Mouse (Mus musculus) liver, embryonic 14.5 days (tissue): ENCODE data around the gene D230025D16Rik. TPM values are rescaled to one million over a fixed set of nuclear protein-coding genes. Genes with fewer than 3 reads are reported as not detected.
A peak's percentile ranks its signal among the peaks of the same experiment; 100 is the strongest.

ENCODE experiments used
- ATAC-seq: fragments of 200-750 bp; cut with Nextera tagmentation; 2 replicates; pipeline ENCODE4 v1.8.0; 2017; ENCODE audit warnings: moderate number of reproducible peaks, mild to moderate bottlenecking, moderate library complexity; ENCODE audit not compliant: insufficient read depth
- DNase-seq, 3 experiments: peaks; one replicate each; pipeline ENCODE4 v3.0.0-alpha.2; 2012 to 2013; ENCODE audit warnings: low read depth in 3 of 3, low spot score in 3 of 3
- H3K27ac ChIP-seq: fragments of 300-500 bp; sonication (generic); 2 replicates; pipeline ENCODE4 v1.5.1; 2014; ENCODE audit warnings: moderate library complexity, mild to moderate bottlenecking, control low read depth, inconsistent platforms
- H3K27me3 ChIP-seq: fragments of 300-500 bp; sonication (generic); 2 replicates; pipeline ENCODE4 v1.6.1; 2014; ENCODE audit warnings: mild to moderate bottlenecking, low read length, moderate library complexity; ENCODE audit not compliant: control insufficient read depth, insufficient read depth
- H3K36me3 ChIP-seq: fragments of 300-500 bp; sonication (generic); replicated peaks from 2 replicates; pipeline ENCODE4 v1.6.1; 2014; ENCODE audit warnings: low read depth; ENCODE audit not compliant: control insufficient read depth, insufficient read depth
- H3K4me1 ChIP-seq, 2 experiments: fragments of 200-500 bp in 1 of 2; fragments of 300-500 bp in 1 of 2; sonication (generic) in 1 of 2; replicated peaks; 2 replicates each; pipeline ENCODE4 v1.6.1; 2012 to 2014; ENCODE audit warnings: antibody characterized with exemption in 1 of 2, inconsistent platforms in 1 of 2, low read length in 1 of 2; ENCODE audit not compliant: control insufficient read depth in 2 of 2, insufficient read depth in 2 of 2
- H3K4me2 ChIP-seq: fragments of 300-500 bp; sonication (generic); 2 replicates; pipeline ENCODE4 v1.6.1; 2014; ENCODE audit warnings: low read depth, mild to moderate bottlenecking, control low read depth, moderate library complexity
- H3K4me3 ChIP-seq, 2 experiments: fragments of 200-500 bp in 1 of 2; fragments of 300-500 bp in 1 of 2; sonication (generic) in 1 of 2; 2 replicates each; pipeline ENCODE4 v1.5.1; 2012 to 2014; ENCODE audit warnings: low read depth in 2 of 2, low read length in 2 of 2, mild to moderate bottlenecking in 2 of 2, control low read depth in 1 of 2, inconsistent platforms in 1 of 2, moderate library complexity in 1 of 2; ENCODE audit not compliant: insufficient read depth in 1 of 2
- H3K9ac ChIP-seq: fragments of 300-500 bp; sonication (generic); replicated peaks from 2 replicates; pipeline ENCODE4 v1.6.1; 2014; ENCODE audit warnings: mild to moderate bottlenecking, control low read depth, moderate library complexity
- H3K9me3 ChIP-seq: fragments of 300-500 bp; sonication (generic); 2 replicates; pipeline ENCODE4 v1.6.1; 2016; ENCODE audit warnings: low read length, mixed read lengths; ENCODE audit not compliant: control insufficient read depth
- CTCF ChIP-seq: IDR thresholded peaks from 2 replicates; pipeline ENCODE4 v1.5.1; 2016; ENCODE audit warnings: antibody characterized with exemption, low read depth, control low read depth
- EP300 ChIP-seq: IDR thresholded peaks from 2 replicates; pipeline ENCODE4 v1.6.1; 2016; ENCODE audit warnings: antibody characterized with exemption, low read depth
- WGBS: fragments of 180-500 bp; shearing (Covaris S2); extraction: QIAGEN DNeasy Blood & Tissue Kit; methylation state at CpG from one replicate; pipeline ENCODE4 v1.1.7; 2014; ENCODE audit not compliant: insufficient replicate concordance; 5-methylcytosine and 5-hydroxymethylcytosine counted together
- polyA plus RNA-seq, 2 experiments: library from polyadenylated mRNA; depleted of rRNA in 1 of 2; stranded (reverse) in 1 of 2; unstranded in 1 of 2; fragments of >200 nt; fragmentation: Nextera tagmentation in 1 of 2; extraction: Ambion mirVana in 1 of 2; gene quantifications; 2 replicates each; pipeline versions ENCODE4 v1.2.1 to v1.2.3; 2012 to 2014

D230025D16Rik gene
- polyA plus RNA-seq, 2 experiments: 11.9 to 14.7 TPM

- Histone ChIP-seq H3K27me3 (peaks cover 12% of the 10 kb centered on the region), H3K4me3 (peak within 1 kb of the TSS; percentile 62 to 82), H3K9me3 (no peaks in the 10 kb centered on the region), H3K9ac (peak within 1 kb of the TSS; percentile 71), H3K4me2 (peak within 1 kb of the TSS; percentile 100), H3K4me1 (peaks cover 13 to 15% of the 10 kb centered on the region in 2 experiments), H3K36me3 (peaks cover 18% of the 10 kb centered on the region), H3K27ac (peak within 1 kb of the TSS; percentile 71)
- TF ChIP-seq EP300 (no peak), CTCF (no peak)
- peak; percentile 70 to 71 (median 71) for DNase-seq
- peak; percentile 91 for ATAC-seq
- WGBS: 2% methylated on average over 14 of the region's 14 CpGs
Observed at GRCm38 (mm10) chr8:105254966-105255350, 30.0 kb downstream of the D230025D16Rik start, which contains the start of gene B3gnt9. TSS of gene B3gnt9 (minus strand) at chr8:105255153.

GRCm38 (mm10) chr8:105257318-105258114, 32.6 kb downstream of the D230025D16Rik start:
- H3K27me3 ChIP-seq: peaks cover 12% of the 10 kb centered on the region
- peaks cover 15 to 19% of the 10 kb centered on the region in 2 experiments for H3K4me1 ChIP-seq
- no peak for DNase-seq
- H3K36me3 ChIP-seq: no peaks in the 10 kb centered on the region
- no peak overlapping the region for H3K4me2 ChIP-seq
- peak; percentile 15; the same call in 1 of the 2 replicates for TF ChIP-seq CTCF
- no peak for TF ChIP-seq EP300
- H3K9me3 ChIP-seq: no peaks in the 10 kb centered on the region
- no peak overlapping the region for H3K9ac ChIP-seq
- no peak for ATAC-seq
- H3K27ac ChIP-seq: no peak overlapping the region
- 65% methylated on average over 7 of the region's 7 CpGs for WGBS
- H3K4me3 ChIP-seq: no peak overlapping the region

GRCm38 (mm10) chr8:105258911-105259720, 34.2 kb downstream of the D230025D16Rik start:
- Histone ChIP-seq H3K4me3 (peak overlapping the region; percentile 14 to 20; a peak in 2 of 4 replicates), H3K27me3 (peaks cover 16% of the 10 kb centered on the region), H3K4me2 (peak overlapping the region; percentile 62), H3K9ac (no peak overlapping the region), H3K36me3 (no peaks in the 10 kb centered on the region), H3K4me1 (peaks cover 13 to 20% of the 10 kb centered on the region in 2 experiments), H3K9me3 (no peaks in the 10 kb centered on the region), H3K27ac (no peak overlapping the region)
- peak; percentile 35; the same call in 1 of the 2 replicates for TF ChIP-seq CTCF
- TF ChIP-seq EP300: no peak
- ATAC-seq: no peak
- DNase-seq: no peak
- 18% methylated on average over 55 of the region's 55 CpGs for WGBS

- H3K27ac ChIP-seq: no peak overlapping the region
- peaks cover 16% of the 10 kb centered on the region for H3K27me3 ChIP-seq
- H3K36me3 ChIP-seq: no peaks in the 10 kb centered on the region
- no peak overlapping the region for H3K9ac ChIP-seq
- no peak for TF ChIP-seq EP300
- peak; percentile 99 for TF ChIP-seq CTCF
- WGBS: 3% methylated on average over 30 of the region's 30 CpGs
- no peak for DNase-seq
- no peak for ATAC-seq
- peak overlapping the region; percentile 14 to 20; a peak in 2 of 4 replicates for H3K4me3 ChIP-seq
- H3K9me3 ChIP-seq: no peaks in the 10 kb centered on the region
- H3K4me1 ChIP-seq: peaks cover 13 to 21% of the 10 kb centered on the region in 2 experiments
- peak overlapping the region; percentile 62 for H3K4me2 ChIP-seq
Observed at GRCm38 (mm10) chr8:105259721-105260320, 34.9 kb downstream of the D230025D16Rik start.
